Mouse (Mus musculus): ENCODE measurements at regions not wholly inside any gene's neighbourhood (a gene's known extent, or its start where the extent isn't known, plus 50 kb on each side); places are given as distances from the start of the nearest gene placed in this dataset.
"Not testable (repeated sequence)": the region's sequence is repeated elsewhere in the genome, so short reads cannot be mapped to it uniquely, and the experiment has no call there.

DNA sequence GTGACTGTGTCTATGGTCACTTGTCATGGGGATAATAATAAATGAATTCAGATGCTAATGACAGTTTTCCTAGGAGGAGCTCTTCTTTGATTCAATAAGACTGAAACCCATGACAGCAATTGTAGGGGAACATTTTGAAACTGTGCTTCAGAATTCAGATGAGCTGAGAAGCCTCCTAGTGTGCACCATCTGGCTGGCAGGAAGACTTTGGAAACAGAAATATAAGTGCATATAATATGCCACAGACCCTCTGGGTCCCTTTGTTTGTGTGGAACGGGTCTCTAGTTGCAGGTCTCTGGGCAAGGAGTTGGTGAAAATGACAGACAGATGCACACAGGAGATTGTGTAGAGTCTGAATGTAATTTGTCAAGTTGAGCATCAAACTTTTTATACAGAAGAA lies 1043.3 kb upstream of the Cntnap5a start:
- DNase-seq, result no peak

DNA sequence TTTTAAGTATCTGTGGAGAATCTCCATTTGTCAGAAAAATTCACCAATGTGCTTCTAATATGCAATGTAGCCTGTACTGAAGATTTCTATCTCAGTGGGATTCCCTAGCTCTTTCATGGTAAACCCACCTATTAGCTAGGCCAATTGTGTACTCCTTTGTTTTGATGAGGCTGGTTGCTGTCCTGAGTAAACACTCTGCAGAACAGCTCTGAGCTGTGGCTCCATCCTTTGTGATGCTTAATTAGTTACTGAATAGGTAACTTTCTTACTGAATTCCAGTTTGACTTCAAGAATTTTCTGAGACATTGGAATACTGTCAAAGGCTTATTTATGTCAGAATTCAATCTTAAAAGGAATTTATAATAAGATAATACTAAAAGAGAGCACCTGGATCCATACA lies 1042.7 kb upstream of the Cntnap5a start:
- DNase-seq, result not testable (repeated sequence)

DNA sequence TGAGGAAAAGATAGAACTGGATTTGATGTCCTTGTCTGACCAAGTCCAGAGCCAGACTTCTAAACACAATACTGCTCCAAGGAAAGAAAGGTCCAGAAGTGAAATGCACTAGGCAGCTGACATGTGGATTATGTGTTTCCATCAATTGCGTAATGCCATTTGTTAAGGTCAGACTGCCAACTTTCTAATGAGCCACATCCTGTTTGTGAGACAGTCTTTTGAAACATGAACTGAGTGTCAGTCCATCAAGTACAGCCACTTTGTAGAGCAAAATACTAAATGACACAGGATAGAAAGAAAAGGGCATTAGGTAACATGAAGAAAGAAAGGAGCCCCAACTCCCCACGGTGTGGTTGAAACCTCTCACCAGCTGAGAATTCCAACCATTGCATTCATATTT lies 1010.6 kb upstream of the Cntnap5a start:
- DNase-seq, result peak; percentile 3

DNA sequence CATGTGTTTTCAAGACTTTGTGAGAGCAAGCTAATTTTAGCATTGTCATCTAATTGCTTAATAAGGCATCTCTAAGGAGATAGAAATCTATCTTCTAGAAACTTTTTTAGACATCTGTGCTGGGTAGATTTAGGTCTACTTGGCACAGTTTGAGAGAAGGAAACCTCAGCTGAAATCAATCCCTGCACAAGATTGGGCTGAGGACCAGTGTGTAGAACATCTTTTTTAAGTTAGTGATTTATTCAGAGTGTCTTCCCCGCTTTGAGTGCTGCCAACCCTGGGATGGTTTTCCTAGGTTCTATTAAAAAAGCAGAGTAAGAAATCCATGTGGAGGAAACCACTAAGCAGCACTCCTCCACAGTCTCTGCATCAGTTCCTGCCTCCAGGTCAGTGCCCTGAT lies 1003.3 kb upstream of the Cntnap5a start:
- DNase-seq, result no peak

DNA sequence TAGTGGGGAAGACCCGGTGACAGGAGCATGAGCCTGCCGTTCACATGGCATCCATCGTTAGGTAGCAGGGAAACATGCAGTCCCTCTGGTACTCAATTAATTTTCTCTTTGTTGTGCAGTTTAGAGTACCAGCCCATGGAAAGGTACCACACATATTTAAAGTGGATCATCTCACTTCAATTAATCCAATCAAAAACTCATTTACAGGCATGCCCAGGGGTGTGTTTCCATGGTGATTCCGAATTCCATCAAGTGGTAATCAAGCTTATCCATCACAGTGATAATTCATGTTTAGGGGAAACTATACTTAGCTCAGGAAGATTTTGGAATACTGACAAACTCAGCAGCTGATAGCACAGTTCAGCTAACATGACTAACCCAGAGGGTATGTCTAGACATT lies 963.4 kb upstream of the Cntnap5a start:
- no peak for DNase-seq

DNA sequence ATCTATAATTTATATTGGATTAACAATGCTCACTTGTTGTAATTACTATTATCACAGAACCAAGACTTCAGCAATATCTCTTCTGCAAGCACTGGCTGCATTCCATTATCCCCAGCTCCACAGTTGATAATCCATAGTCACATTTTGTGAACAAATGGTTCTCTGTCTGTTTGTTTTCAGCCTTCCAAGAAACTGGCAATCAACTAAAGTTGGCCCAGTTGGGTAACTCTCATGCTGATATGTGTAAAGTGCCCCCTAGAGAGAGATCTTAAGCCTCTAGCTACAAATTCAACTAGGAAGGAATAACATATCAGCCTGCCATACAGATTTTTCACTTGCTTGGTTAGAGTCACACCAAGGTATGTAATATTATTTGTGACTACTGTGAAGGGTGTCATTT lies 955.4 kb upstream of the Cntnap5a start:
- no peak for DNase-seq

Data from kidney, postnatal 10 days (tissue).